Mouse (Mus musculus): ENCODE data around the gene Spata21.

The Spata21 gene

DNA sequence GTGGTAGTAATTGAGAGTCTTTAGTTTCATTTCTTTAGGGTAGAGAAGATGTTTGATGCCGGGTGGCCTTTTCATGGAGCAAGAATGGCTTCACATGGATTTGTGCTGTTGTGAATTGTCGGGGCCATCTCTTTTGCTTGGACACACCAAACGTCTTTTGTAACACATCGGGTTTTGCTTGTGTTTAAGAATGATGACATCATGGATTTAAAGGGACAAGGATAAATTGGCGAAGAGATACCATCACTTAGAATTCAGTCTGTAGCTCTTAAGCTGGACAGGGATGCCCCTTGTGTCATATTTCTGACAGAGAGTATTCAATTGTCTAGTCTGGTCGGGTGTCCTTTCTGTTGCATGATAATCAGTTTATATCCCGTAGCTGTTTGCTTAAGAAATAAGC, 61.0 kb downstream of the Spata21 start:
- no peak for DNase-seq (ENCODE audit: low read depth in 2 of 2, low spot score in 2 of 2)

DNA sequence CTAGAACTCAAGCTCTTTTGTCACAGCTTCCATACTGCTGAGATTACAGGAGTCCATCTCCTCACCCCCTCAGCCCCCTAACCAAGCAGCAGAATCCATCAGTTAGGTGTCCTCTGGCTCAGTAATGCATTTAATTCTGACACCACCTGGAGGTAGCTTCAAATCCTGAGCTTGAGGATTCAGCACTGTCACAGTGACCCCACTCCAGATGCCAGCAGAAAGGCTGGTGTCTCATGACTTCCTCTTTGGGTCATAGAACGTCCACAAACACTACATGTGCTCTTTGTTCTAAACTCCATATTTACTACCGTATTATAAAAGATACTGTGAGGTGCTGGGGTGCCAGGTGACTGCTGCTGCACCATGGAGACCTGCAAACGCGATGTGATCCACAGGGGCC, 69.4 kb downstream of the Spata21 start:
- no peak for DNase-seq (ENCODE audit: low read depth in 2 of 2, low spot score in 2 of 2)

DNA sequence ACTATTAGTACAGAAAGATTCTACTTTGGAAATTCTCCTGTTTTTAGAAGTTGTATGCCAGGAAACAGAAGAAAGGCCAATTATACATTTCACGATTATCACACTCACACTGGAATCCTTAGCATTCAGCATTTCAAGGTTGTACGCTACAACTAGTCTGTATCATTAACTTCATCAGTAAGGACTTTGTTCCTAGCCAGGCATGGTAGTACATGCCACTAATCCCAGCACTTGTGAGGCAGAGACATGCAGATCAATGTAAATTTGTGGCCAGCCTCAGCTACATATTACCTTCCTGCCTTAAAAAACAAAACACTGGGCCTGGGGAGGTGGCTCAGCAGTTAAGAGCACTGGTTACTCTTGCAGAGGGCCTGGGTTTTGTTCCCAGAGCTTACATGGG, 70.5 kb downstream of the Spata21 start:
- no peak for DNase-seq (ENCODE audit: low read depth in 2 of 2, low spot score in 2 of 2)

DNA sequence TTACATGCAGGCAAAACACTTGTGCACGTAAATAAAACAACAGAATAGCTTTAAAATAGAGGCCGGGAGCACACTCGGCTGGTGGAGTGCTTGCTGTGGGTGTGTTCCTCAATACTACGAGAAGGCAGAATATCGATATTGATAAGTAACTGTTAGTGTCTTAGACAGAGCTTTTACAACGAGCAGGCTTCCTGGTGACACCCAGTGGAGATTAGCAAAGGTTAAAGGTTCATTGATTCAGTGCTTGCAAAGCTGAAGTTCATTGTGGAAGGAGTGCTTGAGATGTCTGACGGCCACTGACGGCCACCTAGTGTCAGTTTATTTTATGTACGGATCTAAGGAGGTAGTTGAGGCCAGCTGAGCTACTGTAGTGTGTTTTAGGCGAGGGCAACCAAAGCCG, 71.0 kb downstream of the Spata21 start:
- DNase-seq (ENCODE audit: low read depth in 2 of 2, low spot score in 2 of 2) = no peak

DNA sequence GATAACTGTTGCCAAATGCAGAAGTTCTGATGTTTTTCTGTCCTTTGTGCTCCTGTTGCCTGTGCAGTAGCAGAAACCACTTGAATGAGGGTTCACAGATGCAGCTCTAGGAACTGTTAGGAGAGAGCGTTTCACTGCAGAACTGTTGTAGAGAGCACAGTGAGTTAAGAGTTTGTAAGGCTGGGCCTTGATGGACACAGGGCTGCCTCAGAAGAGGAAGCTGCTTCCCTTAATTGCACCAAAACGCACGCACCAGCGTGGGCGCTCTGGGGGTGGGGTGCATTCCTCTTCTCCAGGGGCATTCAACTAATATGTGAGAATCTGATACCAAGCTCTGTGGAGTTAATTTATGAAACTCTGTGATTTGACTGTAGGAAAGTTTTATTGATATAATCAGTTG, 71.5 kb downstream of the Spata21 start:
- no peak for DNase-seq (ENCODE audit: low read depth in 2 of 2, low spot score in 2 of 2)

DNA sequence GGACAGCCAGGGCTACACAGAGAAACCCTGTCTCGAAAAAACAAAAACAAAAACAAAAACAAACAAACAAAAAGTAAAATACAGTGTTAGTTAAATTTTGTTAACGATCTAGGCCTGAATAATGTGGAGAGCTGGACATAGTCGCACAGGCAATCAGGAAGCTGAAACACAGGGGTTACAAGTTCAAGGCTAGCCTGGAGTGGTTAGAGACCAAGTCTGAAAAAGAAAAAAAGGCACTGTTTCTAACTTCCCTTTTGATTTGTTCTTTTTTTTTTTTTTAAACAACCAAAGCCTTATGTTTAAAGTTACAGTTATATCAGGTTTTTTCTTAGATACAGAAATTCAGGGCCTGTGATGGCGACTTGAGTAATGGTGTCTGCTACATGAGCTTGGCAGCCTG, 72.1 kb downstream of the Spata21 start:
- DNase-seq (ENCODE audit: low read depth in 2 of 2, low spot score in 2 of 2) = no peak

DNA sequence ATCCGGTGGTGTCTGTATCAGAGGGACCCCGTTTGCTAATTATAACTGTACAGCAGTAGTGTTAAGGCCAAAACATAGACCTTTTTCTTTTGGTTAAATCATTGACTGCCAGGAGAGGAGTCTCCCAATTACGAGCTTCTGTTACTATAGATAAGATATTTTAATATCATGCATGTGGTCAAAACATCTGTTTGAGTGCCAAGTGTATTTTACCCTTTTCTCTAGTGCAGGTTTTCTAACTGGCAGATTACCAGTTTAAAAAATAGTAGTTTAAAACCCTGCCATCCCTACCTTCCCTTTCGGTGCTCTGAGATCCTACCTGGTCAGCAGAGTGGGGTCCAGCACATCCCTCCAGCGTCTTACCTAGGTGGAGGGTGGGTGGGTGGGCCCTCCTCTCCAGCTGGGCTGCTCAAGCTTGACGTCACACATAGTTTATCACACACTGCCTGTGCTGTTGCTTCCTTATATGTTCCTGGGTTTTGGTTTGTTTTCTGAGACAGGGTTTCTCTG, 73.6 kb downstream of the Spata21 start:
- no peak for DNase-seq (ENCODE audit: low read depth in 2 of 2, low spot score in 2 of 2)

Measured in CD8-positive naive resting alpha-beta T cell, adult 2 months (primary cell).